Mouse (Mus musculus) C2C12 (cell line): ENCODE measurements around the gene Actr3.

Experiments
- CTCF ChIP-seq: IDR thresholded peaks from one replicate; pipeline ENCODE4 v1.5.1; 2011; ENCODE audit not compliant: control insufficient read depth, insufficient read depth, insufficient read length
- USF1 ChIP-seq: IDR thresholded peaks from one replicate; pipeline ENCODE4 v1.6.1; 2011; ENCODE audit warnings: low read depth, mild to moderate bottlenecking, control low read depth, moderate library complexity

GRCm38 (mm10) chr1:125455128-125455527 lies 19.6 kb upstream of the Actr3 start:
- TF ChIP-seq CTCF = no peak
- TF ChIP-seq USF1 = no peak
